Mouse (Mus musculus) adrenal gland, adult 18-20 months (tissue): Measurements from ENCODE around the gene Cdk14. TPM values are rescaled to one million over a fixed set of nuclear protein-coding genes. Genes with fewer than 3 reads are reported as not detected.

ENCODE experiments used
- DNase-seq, 2 experiments: peaks; one replicate each; pipeline ENCODE4 v3.0.0; 2021 to 2022; ENCODE audit warnings: low spot score in 2 of 2
- total RNA-seq, 2 experiments: library from RNA; stranded (reverse); gene quantifications; 1 replicate in 1 of 2; 2 replicates in 1 of 2; pipeline ENCODE4 v1.2.3; 2021

The Cdk14 gene
- total RNA-seq, 2 experiments from 2014 or later: 8.7 to 15.9 TPM

DNA sequence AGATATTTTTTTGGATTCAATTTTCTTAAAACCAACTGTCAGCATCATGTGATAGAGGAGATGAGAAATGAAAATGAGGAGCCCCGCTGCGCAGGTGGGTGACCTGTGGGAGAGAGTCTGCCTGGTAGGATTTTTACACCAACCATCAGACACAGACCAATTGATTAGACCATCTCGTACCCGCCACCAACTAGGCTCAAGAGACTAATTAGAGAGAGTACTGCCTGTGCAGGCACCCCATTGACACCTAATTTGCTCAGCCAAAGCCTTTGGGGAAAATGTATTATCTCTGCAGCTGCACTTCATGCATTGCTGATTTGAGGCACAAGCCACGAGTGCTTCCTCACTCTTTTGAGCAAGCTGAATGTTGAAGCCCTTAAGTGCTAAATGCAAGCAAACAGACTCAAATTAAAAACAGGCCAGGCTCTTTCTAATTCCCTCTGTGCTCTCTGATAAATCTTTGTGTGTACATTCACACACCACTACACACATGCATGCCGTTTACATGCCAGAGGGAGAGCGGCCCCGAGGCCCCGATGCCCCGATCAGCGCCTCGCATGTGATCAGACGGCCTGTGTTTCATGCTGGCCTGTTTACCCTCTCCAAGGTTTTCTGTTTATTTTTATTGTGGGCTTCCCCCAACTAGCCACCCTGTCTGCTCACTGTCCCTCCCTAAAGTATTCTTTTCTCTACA is 607.9 kb downstream of the Cdk14 start:
- no peak for DNase-seq

- DNase-seq: no peak
Observed at GRCm38 (mm10) chr5:4805228-4805627, 614.9 kb downstream of the Cdk14 start.

- DNase-seq: no peak
Observed at GRCm38 (mm10) chr5:4803708-4804107, 616.4 kb downstream of the Cdk14 start.

DNA sequence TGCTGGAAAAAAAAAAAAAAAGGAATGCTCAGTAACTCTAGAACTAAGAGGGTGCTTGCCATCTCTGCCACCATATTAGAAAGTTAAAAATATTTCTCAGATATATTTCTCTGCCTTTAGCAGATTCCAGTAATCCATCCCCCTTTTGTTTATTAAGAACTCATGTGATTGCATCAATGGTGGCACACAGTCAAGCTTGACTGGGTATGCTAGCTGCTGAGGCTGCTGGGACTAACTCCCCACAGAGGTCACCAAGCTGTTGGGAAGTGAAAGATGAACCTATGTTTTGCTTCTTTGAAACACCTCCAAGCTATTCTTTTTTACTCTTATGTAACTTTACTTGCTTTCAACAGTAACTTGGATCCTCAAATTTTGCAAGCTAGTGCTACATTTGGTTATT is 618.1 kb downstream of the Cdk14 start:
- no peak for DNase-seq

DNA sequence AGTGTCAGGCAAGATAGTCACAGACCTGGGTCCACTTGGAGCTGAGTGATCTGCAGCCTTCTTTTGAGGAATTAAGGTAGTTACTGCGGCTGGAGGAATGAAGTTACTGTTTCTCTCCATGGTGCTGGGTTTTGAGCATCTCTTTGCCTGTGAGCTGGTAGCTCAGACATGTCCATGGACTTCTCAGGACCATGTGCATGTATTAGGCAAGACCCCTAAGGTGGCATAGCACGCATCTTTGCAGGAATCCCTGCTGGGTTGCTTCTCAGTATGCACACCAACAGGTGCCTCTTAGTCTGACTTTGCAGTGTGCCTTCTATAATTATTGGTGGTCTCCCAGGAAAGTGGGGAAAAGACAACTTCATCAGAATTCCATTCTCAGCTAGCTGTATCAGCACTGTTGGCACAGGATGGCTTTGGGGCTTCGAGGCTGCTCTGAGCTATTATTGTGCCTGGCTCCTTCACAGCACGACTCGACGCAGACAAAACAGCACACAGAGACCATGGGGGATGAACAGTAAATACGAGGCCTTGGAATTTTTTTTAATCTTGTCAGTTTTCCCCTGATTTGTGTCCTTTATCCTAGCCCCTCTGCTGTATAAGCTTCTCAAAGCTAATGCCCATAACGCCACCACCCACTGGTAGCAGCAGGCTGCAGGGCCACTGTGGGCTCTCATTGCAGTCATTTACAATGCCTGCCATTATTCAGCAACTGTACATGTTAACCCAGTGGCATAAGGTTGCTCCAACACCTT is 618.8 kb downstream of the Cdk14 start:
- no peak for DNase-seq

- DNase-seq: no peak
Observed at GRCm38 (mm10) chr5:4791219-4791618, 628.9 kb downstream of the Cdk14 start.

DNA sequence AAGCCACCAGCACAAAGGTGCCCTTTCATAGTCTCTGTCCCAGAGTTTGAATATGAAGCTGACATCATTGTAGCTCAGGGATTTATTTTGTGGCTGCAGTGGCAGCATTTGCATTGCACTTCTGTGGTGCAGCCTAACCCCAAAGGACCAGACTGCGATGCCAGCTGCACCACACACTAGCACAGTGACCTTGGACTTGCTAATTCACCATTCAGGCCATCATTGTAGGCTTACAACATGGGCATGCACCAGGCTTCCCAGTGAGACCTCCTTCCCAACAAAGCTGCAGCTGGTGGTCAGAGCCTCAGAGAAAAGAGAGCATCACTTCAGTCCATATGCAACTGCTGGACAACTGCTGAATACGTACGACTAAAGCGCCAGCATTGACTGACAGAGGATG is 629.8 kb downstream of the Cdk14 start:
- DNase-seq: no peak

DNA sequence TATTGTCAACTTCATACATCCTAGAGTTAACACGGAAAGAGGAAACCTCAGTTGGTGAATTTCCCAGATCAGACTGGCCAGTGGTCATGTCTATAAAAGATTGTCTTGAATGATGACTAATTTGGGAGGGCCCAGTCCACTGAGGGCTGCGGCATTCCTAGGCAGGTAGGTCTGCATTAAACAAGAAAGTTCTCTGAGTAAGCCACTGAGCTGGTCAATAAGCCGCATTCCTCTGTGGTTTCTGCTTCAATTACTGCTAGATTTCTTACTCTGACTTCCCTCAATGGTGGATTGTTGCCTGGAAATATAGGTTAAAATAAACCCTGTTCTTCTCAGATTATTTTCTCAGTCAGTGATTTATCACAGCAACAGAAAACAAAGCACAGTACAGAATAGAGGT is 631.6 kb downstream of the Cdk14 start:
- no peak for DNase-seq

DNA sequence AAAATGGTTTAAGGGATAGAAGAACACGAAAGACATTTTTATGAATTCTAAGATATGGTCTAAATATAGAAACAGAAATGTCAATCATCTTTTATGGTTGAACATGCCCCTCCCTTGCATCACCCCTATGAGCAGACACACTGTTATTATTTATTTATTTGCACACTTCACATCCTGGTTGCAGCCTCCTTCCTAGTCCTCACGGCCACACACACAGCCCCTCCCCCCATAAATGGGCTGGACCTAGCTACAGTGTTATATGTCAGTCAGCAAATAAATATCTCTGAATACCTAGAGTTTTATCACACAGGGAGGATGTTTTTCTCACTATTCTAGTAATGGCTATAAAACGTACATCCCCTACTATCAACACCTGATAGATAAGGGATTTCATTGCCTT is 633.3 kb downstream of the Cdk14 start:
- DNase-seq: no peak

- no peak for DNase-seq
Observed at GRCm38 (mm10) chr5:4778274-4778673, 641.8 kb downstream of the Cdk14 start.

GRCm38 (mm10) chr5:4776495-4776894 is 643.6 kb downstream of the Cdk14 start:
- no peak for DNase-seq

GRCm38 (mm10) chr5:4773090-4773772 is 646.9 kb downstream of the Cdk14 start:
- no peak for DNase-seq

DNA sequence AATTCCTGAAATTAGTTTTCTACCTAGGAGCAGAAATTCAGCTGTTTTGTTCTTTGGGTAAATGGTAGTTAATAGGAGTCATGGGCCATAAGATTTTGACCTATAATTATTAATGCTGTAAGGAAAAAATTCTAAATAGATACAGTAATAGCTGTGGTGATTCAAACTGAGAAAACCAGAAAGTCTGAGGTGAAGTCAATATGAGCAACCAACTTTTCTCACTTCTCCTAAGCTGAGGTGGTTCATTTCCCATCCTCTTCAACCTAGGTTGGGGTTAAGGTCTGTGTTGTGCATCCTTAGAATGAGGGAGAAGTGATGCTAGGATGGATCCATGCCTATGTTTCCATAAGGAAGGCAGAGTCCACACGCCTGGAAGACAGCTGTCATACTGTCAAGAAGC is 649.5 kb downstream of the Cdk14 start:
- no peak for DNase-seq

DNA sequence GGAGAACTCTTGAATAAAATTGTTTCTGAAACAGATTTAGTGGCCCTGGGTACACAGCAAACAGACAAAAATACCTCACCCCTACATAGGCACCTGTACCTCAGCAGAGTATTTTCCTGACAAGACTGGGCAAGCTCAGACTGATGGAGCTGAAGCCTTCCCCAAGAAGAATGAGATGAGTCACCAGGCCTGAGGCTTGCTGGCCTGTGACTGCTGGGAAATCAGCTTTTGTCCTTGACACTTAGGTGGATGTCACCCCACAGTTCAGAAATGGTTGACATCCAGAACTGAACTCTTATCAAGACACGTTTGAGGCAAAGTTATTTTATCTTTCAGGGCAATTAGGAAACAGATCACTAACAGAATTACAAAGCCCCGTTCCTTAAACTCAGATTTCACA is 652.2 kb downstream of the Cdk14 start:
- DNase-seq: peak in 1 of 2 experiments; percentile 3

DNA sequence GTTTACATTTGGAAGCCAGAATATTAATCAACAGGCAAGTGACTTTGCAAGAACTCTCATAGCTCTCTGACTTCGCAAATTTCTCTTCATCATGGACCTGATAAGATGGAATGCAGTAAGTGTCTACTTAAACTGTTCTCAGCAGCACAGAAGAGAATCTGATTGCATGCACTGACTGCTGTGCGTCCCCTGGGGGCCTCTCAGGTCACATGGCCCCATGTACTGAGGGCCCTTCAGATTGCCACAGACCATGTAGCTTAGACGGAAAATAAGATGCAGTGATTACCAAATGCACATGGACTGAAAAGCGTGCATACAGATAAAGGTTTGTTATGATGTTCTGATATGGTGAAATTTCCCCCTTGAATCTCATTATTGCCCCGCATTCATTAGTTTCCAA is 653.4 kb downstream of the Cdk14 start:
- DNase-seq: no peak

DNA sequence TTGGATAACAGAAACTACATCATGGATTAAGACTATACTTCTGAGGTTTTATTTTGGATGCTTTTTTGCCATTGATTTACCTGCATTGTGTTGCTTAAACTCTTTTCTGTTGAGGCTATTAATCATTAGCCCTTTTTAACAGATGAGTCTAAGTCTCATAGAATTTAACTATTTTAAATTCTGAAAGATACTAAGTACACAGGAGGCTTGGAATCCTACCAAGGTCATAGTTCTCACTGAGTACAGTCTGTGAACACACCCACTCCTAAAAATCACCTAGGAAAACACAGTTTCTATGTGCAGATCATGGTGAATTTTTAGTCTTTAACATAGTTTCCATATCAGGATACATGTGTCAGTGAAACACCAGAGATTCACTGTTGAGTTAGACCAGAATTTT is 658.2 kb downstream of the Cdk14 start:
- no peak for DNase-seq

DNA sequence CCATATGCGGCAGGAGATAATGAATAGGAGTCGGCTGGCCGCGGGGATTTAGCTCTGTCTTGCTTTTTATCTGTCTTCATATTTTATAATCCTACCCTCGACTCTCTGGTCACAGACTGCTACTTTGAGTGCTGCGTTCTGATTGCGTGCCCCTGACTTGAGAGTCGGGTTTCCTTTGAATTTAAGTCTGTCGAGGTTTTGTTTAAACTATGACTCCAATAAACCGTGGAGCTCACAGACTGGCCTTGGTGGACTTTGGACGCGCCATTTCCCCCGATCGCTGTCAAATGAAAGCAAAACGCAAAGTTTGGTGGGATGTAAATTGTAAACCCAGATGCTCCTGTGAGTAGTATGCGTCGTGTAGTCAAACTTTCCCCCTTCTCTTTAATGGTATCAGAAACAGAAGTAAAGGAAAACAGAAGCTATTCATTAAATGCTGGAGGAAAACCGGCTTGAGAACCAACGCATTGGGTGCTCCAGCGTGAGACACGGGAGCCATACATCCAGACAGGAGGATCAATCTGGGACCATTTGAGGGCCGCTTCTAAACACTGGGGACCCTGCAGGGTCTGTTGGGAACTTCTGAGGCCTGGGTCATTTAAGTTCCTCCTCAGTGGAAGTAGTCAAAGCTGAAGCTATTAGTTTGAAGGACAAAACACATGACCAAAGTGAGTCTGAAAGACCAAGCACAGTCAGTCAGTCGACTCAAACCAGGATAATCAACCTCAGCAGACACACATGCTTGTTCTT is 661.6 kb downstream of the Cdk14 start:
- DNase-seq: no peak

DNA sequence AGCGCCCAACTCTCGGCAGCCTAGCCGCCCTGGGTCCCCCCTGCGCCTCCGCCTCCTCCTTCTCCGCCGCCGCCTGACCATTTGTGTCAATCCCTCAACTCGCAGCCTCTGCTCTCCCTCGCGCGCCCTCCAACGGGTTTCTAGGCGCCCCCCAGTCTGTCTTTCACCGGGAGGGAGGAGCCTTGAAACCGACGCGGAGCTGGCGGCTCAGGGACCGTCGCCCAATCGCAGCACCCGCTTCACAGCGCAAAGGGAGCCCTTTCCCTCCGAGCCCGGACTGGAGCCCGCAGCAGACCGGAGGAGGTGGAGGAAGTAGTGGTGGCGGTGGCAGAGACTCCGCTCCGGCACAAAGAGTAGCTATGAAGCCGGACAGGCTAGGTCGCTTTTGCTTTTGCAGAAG is 662.2 kb downstream of the Cdk14 start, which contains the start of gene Fzd1:
Gene Fzd1 (minus strand): TSS at position 134 of the 400 bp plus-strand sequence.
- DNase-seq: peak; percentile 81 to 83

GRCm38 (mm10) chr5:4756871-4757711 is 663.0 kb downstream of the Cdk14 start:
- DNase-seq: peak; percentile 67 to 71

- DNase-seq: peak in 1 of 2 experiments; percentile 3
Observed at GRCm38 (mm10) chr5:4756001-4756681, 664.0 kb downstream of the Cdk14 start.
